Mouse (Mus musculus) ES-Bruce4 (cell line): ENCODE data around the gene Itga2.

Experiments used
- CTCF ChIP-seq: IDR thresholded peaks from one replicate; pipeline ENCODE4 v1.8.1; 2011; ENCODE audit warnings: low read depth, low read length
- POLR2A ChIP-seq: IDR thresholded peaks from one replicate; pipeline ENCODE4 v1.8.1; 2011; ENCODE audit warnings: low read length; ENCODE audit not compliant: insufficient read depth

DNA sequence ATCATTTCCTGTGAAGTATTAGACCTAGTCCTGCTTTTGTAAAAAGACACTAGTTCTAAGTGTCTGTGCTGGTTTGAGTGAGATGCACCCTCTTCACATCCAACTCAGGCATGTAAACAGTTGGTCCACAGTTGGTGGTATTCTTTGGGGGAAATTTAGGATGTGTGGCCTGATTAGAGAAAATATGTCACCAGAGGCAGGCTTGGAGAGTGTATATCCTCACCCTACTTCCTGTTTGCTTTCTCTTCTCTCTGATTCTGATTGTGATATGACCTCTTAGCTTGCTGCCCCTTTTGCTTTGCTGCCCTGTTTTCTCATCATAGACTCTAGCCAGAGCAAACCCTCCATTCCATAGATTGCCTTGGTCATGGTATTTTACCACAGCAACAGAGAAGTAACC is 37.2 kb downstream of the Itga2 start:
- no peak for TF ChIP-seq CTCF
- no peak for TF ChIP-seq POLR2A
